Mouse (Mus musculus) C2C12 (cell line): ENCODE results near the gene Brd9.

ENCODE experiments used
- CEBPB ChIP-seq: IDR thresholded peaks from one replicate; pipeline ENCODE4 v1.6.1; 2011; ENCODE audit warnings: low read depth, mild to moderate bottlenecking, control low read depth, moderate library complexity
- CTCF ChIP-seq: IDR thresholded peaks from one replicate; pipeline ENCODE4 v1.5.1; 2011; ENCODE audit not compliant: control insufficient read depth, insufficient read depth, insufficient read length
- MYOG ChIP-seq: IDR thresholded peaks from one replicate; pipeline ENCODE4 v1.6.1; 2011; ENCODE audit not compliant: control insufficient read depth, insufficient read length; ENCODE audit errors: extremely low read depth

DNA sequence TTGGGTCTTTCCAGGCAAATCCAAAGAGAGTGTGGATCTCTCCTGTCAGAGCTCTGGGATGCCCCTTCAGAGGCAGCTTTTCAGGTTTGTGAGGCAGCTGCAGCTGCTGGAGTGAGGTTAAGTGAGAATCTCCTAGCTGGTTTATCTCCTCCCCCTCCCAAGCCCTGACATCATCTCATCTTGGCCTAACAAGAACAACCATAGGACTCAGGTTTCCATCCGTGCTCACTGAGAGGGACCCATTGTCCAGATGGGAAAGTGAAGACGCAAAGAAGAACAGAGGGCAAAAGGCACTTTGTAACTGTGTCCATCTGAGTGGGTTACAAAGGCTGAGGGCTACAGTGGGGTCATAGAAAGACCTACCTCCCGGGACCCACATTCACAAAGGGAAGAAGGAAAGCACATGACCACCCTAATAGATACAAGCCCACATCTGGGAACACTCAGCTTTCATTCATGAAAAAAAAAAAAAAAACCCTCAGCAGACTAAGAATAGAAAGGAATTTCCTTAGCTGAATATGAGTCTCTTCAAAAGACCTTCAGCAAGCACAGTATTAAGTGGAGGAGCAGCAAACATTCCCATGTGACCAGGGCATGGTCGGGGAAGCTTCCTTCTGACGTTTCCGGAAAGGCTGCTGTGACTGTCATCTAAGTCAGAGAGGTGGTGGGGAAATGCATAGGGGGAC lies 45.0 kb upstream of the Brd9 start:
- no peak for TF ChIP-seq MYOG
- no peak for TF ChIP-seq CTCF
- TF ChIP-seq CEBPB, result no peak
